Mouse (Mus musculus) CH12.LX (cell line): ENCODE measurements around the gene Pced1b. TPM values are rescaled to one million over a fixed set of nuclear protein-coding genes. Genes with fewer than 3 reads are reported as not detected.

Source experiments
- DNase-seq: peaks from one replicate; pipeline ENCODE4 v3.0.0-alpha.2; 2013; ENCODE audit errors: extremely low read depth
- H3K27ac ChIP-seq: 2 replicates; pipeline ENCODE4 v1.5.1; 2012; ENCODE audit warnings: low read depth, mild to moderate bottlenecking, control low read depth, moderate library complexity; ENCODE audit not compliant: insufficient read depth
- H3K27me3 ChIP-seq: replicated peaks from 2 replicates; pipeline ENCODE3; 2012; ENCODE audit warnings: inconsistent platforms
- H3K36me3 ChIP-seq, 2 experiments: replicated peaks in 1 of 2; 2 replicates each; pipeline versions ENCODE3 to v1.6.1; 2012; ENCODE audit warnings: inconsistent platforms in 1 of 2, low read length in 1 of 2, mild to moderate bottlenecking in 1 of 2, mixed read lengths in 1 of 2, moderate library complexity in 1 of 2; ENCODE audit not compliant: control insufficient read depth in 1 of 2, insufficient read depth in 1 of 2
- H3K4me1 ChIP-seq, 2 experiments: 2 replicates each; pipeline ENCODE4 v1.6.1; 2012; ENCODE audit warnings: inconsistent platforms in 1 of 2, moderate library complexity in 1 of 2; ENCODE audit not compliant: insufficient read depth in 2 of 2, control insufficient read depth in 1 of 2
- H3K4me2 ChIP-seq: 2 replicates; pipeline ENCODE4 v1.6.1; 2012; ENCODE audit warnings: low read depth, mild to moderate bottlenecking, control low read depth; ENCODE audit not compliant: poor library complexity, insufficient read depth, severe bottlenecking
- H3K4me3 ChIP-seq, 3 experiments: fragments of 150-350 bp in 1 of 3; sonication (generic) in 1 of 3; replicated peaks in 1 of 3; 2 replicates each; pipeline versions ENCODE3 to v1.5.1; 2011 to 2012; ENCODE audit warnings: low read depth in 2 of 3, low read length in 2 of 3, mild to moderate bottlenecking in 2 of 3, moderate library complexity in 2 of 3, control low read depth in 1 of 3, improper control_type of control experiment in 1 of 3, inconsistent platforms in 1 of 3, mixed read lengths in 1 of 3; ENCODE audit not compliant: poor library complexity in 1 of 3
- H3K79me2 ChIP-seq: replicated peaks from 2 replicates; pipeline ENCODE4 v1.6.1; 2012; ENCODE audit warnings: mild to moderate bottlenecking, moderate library complexity; ENCODE audit not compliant: control insufficient read depth, poor library complexity, insufficient read depth, severe bottlenecking; ENCODE audit errors: extremely low read depth
- H3K9ac ChIP-seq: 2 replicates; pipeline ENCODE4 v1.6.1; 2012; ENCODE audit warnings: low read depth, mild to moderate bottlenecking, control low read depth, moderate library complexity; ENCODE audit not compliant: insufficient read depth
- H3K9me3 ChIP-seq: replicated peaks from 2 replicates; pipeline ENCODE3; 2012; ENCODE audit warnings: low read length, inconsistent platforms, mixed read lengths
- CHD2 ChIP-seq: IDR thresholded peaks from 2 replicates; pipeline ENCODE4 v1.6.1; 2011; ENCODE audit warnings: low read length, improper control_type of control experiment
- E2F4 ChIP-seq: IDR thresholded peaks from 2 replicates; pipeline ENCODE4 v1.6.1; 2011; ENCODE audit warnings: low read depth, low read length, improper control_type of control experiment; ENCODE audit not compliant: insufficient replicate concordance
- ELF1 ChIP-seq: IDR thresholded peaks from 2 replicates; pipeline ENCODE4 v1.6.1; 2014; ENCODE audit warnings: low read depth, mild to moderate bottlenecking, inconsistent platforms, low read length, improper control_type of control experiment
- EP300 ChIP-seq: IDR thresholded peaks from 2 replicates; pipeline ENCODE4 v1.6.1; 2011; ENCODE audit warnings: low read length, improper control_type of control experiment
- ETS1 ChIP-seq: conservative IDR thresholded peaks from 2 replicates; pipeline ENCODE4 v1.6.1; 2012; ENCODE audit warnings: low read depth, mild to moderate bottlenecking, inconsistent platforms, low read length, improper control_type of control experiment, moderate library complexity
- GABPA ChIP-seq: IDR thresholded peaks from 2 replicates; pipeline ENCODE4 v1.6.1; 2012; ENCODE audit warnings: low read depth, low read length, improper control_type of control experiment, inconsistent platforms; ENCODE audit not compliant: insufficient replicate concordance
- IRF4 ChIP-seq: IDR thresholded peaks from 2 replicates; pipeline ENCODE4 v1.6.1; 2014; ENCODE audit warnings: low read depth, mild to moderate bottlenecking, inconsistent platforms, low read length, improper control_type of control experiment
- JUND ChIP-seq: conservative IDR thresholded peaks from 2 replicates; pipeline ENCODE4 v1.6.1; 2011; ENCODE audit warnings: low read depth, low read length, improper control_type of control experiment
- MXI1 ChIP-seq: IDR thresholded peaks from 2 replicates; pipeline ENCODE4 v1.6.1; 2011; ENCODE audit warnings: mild to moderate bottlenecking, low read depth, low read length, improper control_type of control experiment
- MYC ChIP-seq: IDR thresholded peaks from 2 replicates; pipeline ENCODE4 v1.6.1; 2011; ENCODE audit warnings: low read depth, mild to moderate bottlenecking, improper control_type of control experiment, low read length
- NELFE ChIP-seq: IDR thresholded peaks from 2 replicates; pipeline ENCODE4 v1.6.1; 2011; ENCODE audit warnings: low read depth, low read length, improper control_type of control experiment
- NRF1 ChIP-seq: IDR thresholded peaks from 2 replicates; pipeline ENCODE4 v1.6.1; 2014; ENCODE audit warnings: low read depth, mild to moderate bottlenecking, inconsistent platforms, low read length, improper control_type of control experiment, moderate library complexity
- POLR2A ChIP-seq: IDR thresholded peaks from 2 replicates; pipeline ENCODE4 v1.6.1; 2011; ENCODE audit warnings: low read depth, mild to moderate bottlenecking, improper control_type of control experiment, low read length
- POLR2AphosphoS2 ChIP-seq: IDR thresholded peaks from 2 replicates; pipeline ENCODE4 v1.6.1; 2011; ENCODE audit warnings: low read depth, low read length, improper control_type of control experiment
- SIN3A ChIP-seq: IDR thresholded peaks from 2 replicates; pipeline ENCODE4 v1.6.1; 2012; ENCODE audit warnings: low read length, improper control_type of control experiment, inconsistent platforms
- SMC3 ChIP-seq: IDR thresholded peaks from 2 replicates; pipeline ENCODE4 v1.6.1; 2011; ENCODE audit warnings: low read depth, low read length, improper control_type of control experiment
- TCF12 ChIP-seq: IDR thresholded peaks from 2 replicates; pipeline ENCODE4 v1.6.1; 2014; ENCODE audit warnings: low read depth, mild to moderate bottlenecking, inconsistent platforms, low read length, improper control_type of control experiment
- USF2 ChIP-seq: conservative IDR thresholded peaks from 2 replicates; pipeline ENCODE4 v1.6.1; 2011; ENCODE audit warnings: low read depth, low read length, improper control_type of control experiment
- ZKSCAN1 ChIP-seq: IDR thresholded peaks from 2 replicates; pipeline ENCODE4 v1.6.1; 2012; ENCODE audit warnings: low read depth, inconsistent platforms, low read length, improper control_type of control experiment, borderline replicate concordance
- dilution Hi-C: fragments of 300-500 bp; cut with MboI; formaldehyde crosslinking; loops from 2 replicates; pipeline ENCODE4 v1.14.3; 2020; ENCODE audit warnings: low sequenced_read_pairs; ENCODE audit not compliant: extremely low pct_unique_long_range_greater_than_20kb, extremely low pct_ligation_motif_present
- in situ Hi-C: fragments of 300-500 bp; cut with MboI; formaldehyde crosslinking; loops from 3 replicates; pipeline ENCODE4 v1.14.3; 2019; ENCODE audit warnings: low sequenced_read_pairs, low pct_ligation_motif_present, low pct_unique_long_range_greater_than_20kb, mixed read lengths
- polyA plus RNA-seq: library from polyadenylated mRNA; unstranded; fragments of >175 nt; gene quantifications from 2 replicates; pipeline ENCODE4 v1.2.1, GENCODE M21; 2012; ENCODE audit warnings: low read depth; ENCODE audit not compliant: insufficient read length
- total RNA-seq, 2 experiments: library from RNA; depleted of rRNA; stranded (reverse); fragments of 300-350 nt in 1 of 2; fragments of >200 nt in 1 of 2; gene quantifications; 2 replicates each; pipeline ENCODE4 v1.2.3; 2012 to 2014

The Pced1b gene
- total and polyA plus RNA-seq, 3 experiments, result 12.3 to 44.2 (median 21.1) TPM

- TF ChIP-seq SIN3A (no peak), NELFE (no peak), NRF1 (no peak), ZKSCAN1 (no peak), ETS1 (no peak), GABPA (no peak), E2F4 (no peak), EP300 (no peak), MXI1 (no peak)
- DNase-seq, result no peak
- Histone ChIP-seq H3K36me3 (peaks cover 5 to 9% of the 10 kb centered on the region in 2 experiments), H3K4me2 (no peak overlapping the region), H3K4me1 (peaks cover 0 to 32% of the 10 kb centered on the region in 2 experiments; a peak in 2 of 4 replicates), H3K4me3 (no peak overlapping the region), H3K27me3 (no peaks in the 10 kb centered on the region), H3K27ac (no peak overlapping the region), H3K79me2 (no peaks in the 10 kb centered on the region), H3K9me3 (no peaks in the 10 kb centered on the region), H3K9ac (no peak overlapping the region)
- dilution Hi-C loops (no loop called here), in situ Hi-C loops (no loop called here)
Observed at GRCm38 (mm10) chr15:97288690-97289089, 41.8 kb downstream of the Pced1b start.

GRCm38 (mm10) chr15:97289176-97289575 lies 42.3 kb downstream of the Pced1b start:
- Histone ChIP-seq H3K4me2 (no peak overlapping the region), H3K9me3 (no peaks in the 10 kb centered on the region), H3K9ac (no peak overlapping the region), H3K27ac (no peak overlapping the region), H3K4me3 (no peak overlapping the region), H3K4me1 (peaks cover 0 to 32% of the 10 kb centered on the region in 2 experiments; a peak in 2 of 4 replicates), H3K27me3 (no peaks in the 10 kb centered on the region), H3K79me2 (no peaks in the 10 kb centered on the region), H3K36me3 (peaks cover 5 to 9% of the 10 kb centered on the region in 2 experiments)
- no peak for TF ChIP-seq ELF1
- TF ChIP-seq ZKSCAN1, result no peak
- in situ Hi-C loops, result no loop called here
- dilution Hi-C loops, result no loop called here
- DNase-seq, result no peak

DNA sequence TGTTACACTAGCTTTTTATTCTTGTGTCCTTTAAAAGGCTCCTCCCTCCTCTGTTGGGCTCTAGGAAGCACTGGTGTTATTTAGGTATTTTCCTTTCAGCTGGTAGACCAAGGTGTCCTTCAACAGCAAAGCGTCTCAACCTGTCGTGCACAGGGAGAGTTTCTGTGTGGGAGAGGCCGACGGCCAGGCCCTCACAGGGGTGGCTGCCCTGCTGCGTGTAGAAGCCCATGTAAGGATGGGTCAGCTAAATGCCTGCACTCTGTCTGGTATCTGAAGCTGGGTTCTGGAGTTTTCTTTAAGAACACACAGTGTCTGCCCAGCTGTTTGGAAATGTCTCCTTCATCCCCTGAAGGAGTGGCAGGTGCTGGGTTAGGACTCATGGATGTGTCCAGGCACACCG lies 43.4 kb downstream of the Pced1b start:
- no peak for DNase-seq
- in situ Hi-C loops, result no loop called here
- no peak overlapping the region for H3K4me3 ChIP-seq
- TF ChIP-seq POLR2A (no peak), IRF4 (no peak), USF2 (no peak), SMC3 (no peak), JUND (no peak), POLR2AphosphoS2 (no peak), EP300 (no peak), TCF12 (no peak), E2F4 (no peak), MYC (no peak), CHD2 (no peak), GABPA (no peak), ETS1 (no peak)
- TF ChIP-seq, all 38 proteins: peak for 0
- H3K27me3 ChIP-seq, result no peaks in the 10 kb centered on the region
- H3K4me1 ChIP-seq, result peaks cover 0 to 32% of the 10 kb centered on the region in 2 experiments; a peak in 2 of 4 replicates
- dilution Hi-C loops, result no loop called here
- no peak overlapping the region for H3K4me2 ChIP-seq
- H3K9ac ChIP-seq, result no peak overlapping the region
- H3K27ac ChIP-seq, result no peak overlapping the region
- H3K9me3 ChIP-seq, result no peaks in the 10 kb centered on the region
- H3K36me3 ChIP-seq, result peaks cover 5 to 10% of the 10 kb centered on the region in 2 experiments
- H3K79me2 ChIP-seq, result no peaks in the 10 kb centered on the region
